Mouse (Mus musculus) CH12.LX (cell line): Measurements from ENCODE around the gene Hoxa13. TPM values are rescaled to one million over a fixed set of nuclear protein-coding genes. Genes with fewer than 3 reads are reported as not detected.

Experiments
- DNase-seq: peaks from one replicate; pipeline ENCODE4 v3.0.0-alpha.2; 2013; ENCODE audit errors: extremely low read depth
- H3K27ac ChIP-seq: 2 replicates; pipeline ENCODE4 v1.5.1; 2012; ENCODE audit warnings: low read depth, mild to moderate bottlenecking, control low read depth, moderate library complexity; ENCODE audit not compliant: insufficient read depth
- H3K27me3 ChIP-seq: replicated peaks from 2 replicates; pipeline ENCODE3; 2012; ENCODE audit warnings: inconsistent platforms
- H3K36me3 ChIP-seq, 2 experiments: replicated peaks in 1 of 2; 2 replicates each; pipeline versions ENCODE3 to v1.6.1; 2012; ENCODE audit warnings: inconsistent platforms in 1 of 2, low read length in 1 of 2, mild to moderate bottlenecking in 1 of 2, mixed read lengths in 1 of 2, moderate library complexity in 1 of 2; ENCODE audit not compliant: control insufficient read depth in 1 of 2, insufficient read depth in 1 of 2
- H3K4me1 ChIP-seq, 2 experiments: 2 replicates each; pipeline ENCODE4 v1.6.1; 2012; ENCODE audit warnings: inconsistent platforms in 1 of 2, moderate library complexity in 1 of 2; ENCODE audit not compliant: insufficient read depth in 2 of 2, control insufficient read depth in 1 of 2
- H3K4me2 ChIP-seq: 2 replicates; pipeline ENCODE4 v1.6.1; 2012; ENCODE audit warnings: low read depth, mild to moderate bottlenecking, control low read depth; ENCODE audit not compliant: poor library complexity, insufficient read depth, severe bottlenecking
- H3K4me3 ChIP-seq, 3 experiments: fragments of 150-350 bp in 1 of 3; sonication (generic) in 1 of 3; replicated peaks in 1 of 3; 2 replicates each; pipeline versions ENCODE3 to v1.5.1; 2011 to 2012; ENCODE audit warnings: low read depth in 2 of 3, low read length in 2 of 3, mild to moderate bottlenecking in 2 of 3, moderate library complexity in 2 of 3, control low read depth in 1 of 3, improper control_type of control experiment in 1 of 3, inconsistent platforms in 1 of 3, mixed read lengths in 1 of 3; ENCODE audit not compliant: poor library complexity in 1 of 3
- H3K79me2 ChIP-seq: replicated peaks from 2 replicates; pipeline ENCODE4 v1.6.1; 2012; ENCODE audit warnings: mild to moderate bottlenecking, moderate library complexity; ENCODE audit not compliant: control insufficient read depth, poor library complexity, insufficient read depth, severe bottlenecking; ENCODE audit errors: extremely low read depth
- H3K9ac ChIP-seq: 2 replicates; pipeline ENCODE4 v1.6.1; 2012; ENCODE audit warnings: low read depth, mild to moderate bottlenecking, control low read depth, moderate library complexity; ENCODE audit not compliant: insufficient read depth
- H3K9me3 ChIP-seq: replicated peaks from 2 replicates; pipeline ENCODE3; 2012; ENCODE audit warnings: low read length, inconsistent platforms, mixed read lengths
- CHD2 ChIP-seq: IDR thresholded peaks from 2 replicates; pipeline ENCODE4 v1.6.1; 2011; ENCODE audit warnings: low read length, improper control_type of control experiment
- CTCF ChIP-seq, 2 experiments: IDR thresholded peaks in 1 of 2; conservative IDR thresholded peaks in 1 of 2; 2 replicates each; pipeline ENCODE4 v1.5.1; 2011 to 2012; ENCODE audit warnings: low read depth in 2 of 2, low read length in 2 of 2, improper control_type of control experiment in 1 of 2, inconsistent platforms in 1 of 2, mild to moderate bottlenecking in 1 of 2, moderate library complexity in 1 of 2
- E2F4 ChIP-seq: IDR thresholded peaks from 2 replicates; pipeline ENCODE4 v1.6.1; 2011; ENCODE audit warnings: low read depth, low read length, improper control_type of control experiment; ENCODE audit not compliant: insufficient replicate concordance
- ELF1 ChIP-seq: IDR thresholded peaks from 2 replicates; pipeline ENCODE4 v1.6.1; 2014; ENCODE audit warnings: low read depth, mild to moderate bottlenecking, inconsistent platforms, low read length, improper control_type of control experiment
- EP300 ChIP-seq: IDR thresholded peaks from 2 replicates; pipeline ENCODE4 v1.6.1; 2011; ENCODE audit warnings: low read length, improper control_type of control experiment
- ETS1 ChIP-seq: conservative IDR thresholded peaks from 2 replicates; pipeline ENCODE4 v1.6.1; 2012; ENCODE audit warnings: low read depth, mild to moderate bottlenecking, inconsistent platforms, low read length, improper control_type of control experiment, moderate library complexity
- GABPA ChIP-seq: IDR thresholded peaks from 2 replicates; pipeline ENCODE4 v1.6.1; 2012; ENCODE audit warnings: low read depth, low read length, improper control_type of control experiment, inconsistent platforms; ENCODE audit not compliant: insufficient replicate concordance
- HCFC1 ChIP-seq: IDR thresholded peaks from 2 replicates; pipeline ENCODE4 v1.6.1; 2012; ENCODE audit warnings: low read depth, mild to moderate bottlenecking, inconsistent platforms, low read length, improper control_type of control experiment
- IRF4 ChIP-seq: IDR thresholded peaks from 2 replicates; pipeline ENCODE4 v1.6.1; 2014; ENCODE audit warnings: low read depth, mild to moderate bottlenecking, inconsistent platforms, low read length, improper control_type of control experiment
- KAT2A ChIP-seq: IDR thresholded peaks from 2 replicates; pipeline ENCODE4 v1.6.1; 2012; ENCODE audit warnings: low read length, improper control_type of control experiment, inconsistent platforms; ENCODE audit not compliant: insufficient replicate concordance
- MAFK ChIP-seq: IDR thresholded peaks from 2 replicates; pipeline ENCODE4 v1.6.1; 2011; ENCODE audit warnings: low read length, improper control_type of control experiment; ENCODE audit not compliant: insufficient replicate concordance
- MAX ChIP-seq: IDR thresholded peaks from 2 replicates; pipeline ENCODE4 v1.6.1; 2011; ENCODE audit warnings: low read length, improper control_type of control experiment
- MAZ ChIP-seq: IDR thresholded peaks from 2 replicates; pipeline ENCODE4 v1.6.1; 2012; ENCODE audit warnings: low read depth, mild to moderate bottlenecking, inconsistent platforms, low read length, improper control_type of control experiment, moderate library complexity
- MEF2A ChIP-seq: IDR thresholded peaks from 2 replicates; pipeline ENCODE4 v1.6.1; 2014; ENCODE audit warnings: low read depth, mild to moderate bottlenecking, inconsistent platforms, low read length, improper control_type of control experiment, borderline replicate concordance
- MYC ChIP-seq: IDR thresholded peaks from 2 replicates; pipeline ENCODE4 v1.6.1; 2011; ENCODE audit warnings: low read depth, mild to moderate bottlenecking, improper control_type of control experiment, low read length
- NRF1 ChIP-seq: IDR thresholded peaks from 2 replicates; pipeline ENCODE4 v1.6.1; 2014; ENCODE audit warnings: low read depth, mild to moderate bottlenecking, inconsistent platforms, low read length, improper control_type of control experiment, moderate library complexity
- PAX5 ChIP-seq: IDR thresholded peaks from 2 replicates; pipeline ENCODE4 v1.6.1; 2012; ENCODE audit warnings: low read length, inconsistent platforms, mixed read lengths
- POLR2AphosphoS2 ChIP-seq: IDR thresholded peaks from 2 replicates; pipeline ENCODE4 v1.6.1; 2011; ENCODE audit warnings: low read depth, low read length, improper control_type of control experiment
- RAD21 ChIP-seq: IDR thresholded peaks from 2 replicates; pipeline ENCODE4 v1.6.1; 2011; ENCODE audit warnings: low read depth, mild to moderate bottlenecking, low read length, improper control_type of control experiment, moderate library complexity
- SIN3A ChIP-seq: IDR thresholded peaks from 2 replicates; pipeline ENCODE4 v1.6.1; 2012; ENCODE audit warnings: low read length, improper control_type of control experiment, inconsistent platforms
- SMC3 ChIP-seq: IDR thresholded peaks from 2 replicates; pipeline ENCODE4 v1.6.1; 2011; ENCODE audit warnings: low read depth, low read length, improper control_type of control experiment
- TBP ChIP-seq: conservative IDR thresholded peaks from 2 replicates; pipeline ENCODE4 v1.6.1; 2011; ENCODE audit warnings: low read depth, low read length, improper control_type of control experiment
- TCF12 ChIP-seq: IDR thresholded peaks from 2 replicates; pipeline ENCODE4 v1.6.1; 2014; ENCODE audit warnings: low read depth, mild to moderate bottlenecking, inconsistent platforms, low read length, improper control_type of control experiment
- UBTF ChIP-seq: IDR thresholded peaks from 2 replicates; pipeline ENCODE4 v1.6.1; 2012; ENCODE audit warnings: low read depth, mild to moderate bottlenecking, inconsistent platforms, low read length, improper control_type of control experiment, moderate library complexity
- USF1 ChIP-seq: IDR thresholded peaks from 2 replicates; pipeline ENCODE4 v1.6.1; 2014; ENCODE audit warnings: low read depth, mild to moderate bottlenecking, inconsistent platforms, low read length, improper control_type of control experiment
- ZC3H11A ChIP-seq: IDR thresholded peaks from 2 replicates; pipeline ENCODE4 v1.6.1; 2012; ENCODE audit warnings: low read depth, mild to moderate bottlenecking, inconsistent platforms, low read length, improper control_type of control experiment
- ZKSCAN1 ChIP-seq: IDR thresholded peaks from 2 replicates; pipeline ENCODE4 v1.6.1; 2012; ENCODE audit warnings: low read depth, inconsistent platforms, low read length, improper control_type of control experiment, borderline replicate concordance
- ZMIZ1 ChIP-seq: IDR thresholded peaks from 2 replicates; pipeline ENCODE4 v1.6.1; 2012; ENCODE audit warnings: low read depth, mild to moderate bottlenecking, inconsistent platforms, low read length, improper control_type of control experiment
- ZNF384 ChIP-seq: IDR thresholded peaks from 2 replicates; pipeline ENCODE4 v1.6.1; 2012; ENCODE audit warnings: low read depth, low read length, improper control_type of control experiment, inconsistent platforms
- dilution Hi-C: fragments of 300-500 bp; cut with MboI; formaldehyde crosslinking; loops from 2 replicates; pipeline ENCODE4 v1.14.3; 2020; ENCODE audit warnings: low sequenced_read_pairs; ENCODE audit not compliant: extremely low pct_unique_long_range_greater_than_20kb, extremely low pct_ligation_motif_present
- in situ Hi-C: fragments of 300-500 bp; cut with MboI; formaldehyde crosslinking; loops from 3 replicates; pipeline ENCODE4 v1.14.3; 2019; ENCODE audit warnings: low sequenced_read_pairs, low pct_ligation_motif_present, low pct_unique_long_range_greater_than_20kb, mixed read lengths
- polyA plus RNA-seq: library from polyadenylated mRNA; unstranded; fragments of >175 nt; gene quantifications from 2 replicates; pipeline ENCODE4 v1.2.1, GENCODE M21; 2012; ENCODE audit warnings: low read depth; ENCODE audit not compliant: insufficient read length
- total RNA-seq, 2 experiments: library from RNA; depleted of rRNA; stranded (reverse); fragments of 300-350 nt in 1 of 2; fragments of >200 nt in 1 of 2; gene quantifications; 2 replicates each; pipeline ENCODE4 v1.2.3; 2012 to 2014

The Hoxa13 gene
- total and polyA plus RNA-seq, 3 experiments = 0.17 TPM; not detected in 2

DNA sequence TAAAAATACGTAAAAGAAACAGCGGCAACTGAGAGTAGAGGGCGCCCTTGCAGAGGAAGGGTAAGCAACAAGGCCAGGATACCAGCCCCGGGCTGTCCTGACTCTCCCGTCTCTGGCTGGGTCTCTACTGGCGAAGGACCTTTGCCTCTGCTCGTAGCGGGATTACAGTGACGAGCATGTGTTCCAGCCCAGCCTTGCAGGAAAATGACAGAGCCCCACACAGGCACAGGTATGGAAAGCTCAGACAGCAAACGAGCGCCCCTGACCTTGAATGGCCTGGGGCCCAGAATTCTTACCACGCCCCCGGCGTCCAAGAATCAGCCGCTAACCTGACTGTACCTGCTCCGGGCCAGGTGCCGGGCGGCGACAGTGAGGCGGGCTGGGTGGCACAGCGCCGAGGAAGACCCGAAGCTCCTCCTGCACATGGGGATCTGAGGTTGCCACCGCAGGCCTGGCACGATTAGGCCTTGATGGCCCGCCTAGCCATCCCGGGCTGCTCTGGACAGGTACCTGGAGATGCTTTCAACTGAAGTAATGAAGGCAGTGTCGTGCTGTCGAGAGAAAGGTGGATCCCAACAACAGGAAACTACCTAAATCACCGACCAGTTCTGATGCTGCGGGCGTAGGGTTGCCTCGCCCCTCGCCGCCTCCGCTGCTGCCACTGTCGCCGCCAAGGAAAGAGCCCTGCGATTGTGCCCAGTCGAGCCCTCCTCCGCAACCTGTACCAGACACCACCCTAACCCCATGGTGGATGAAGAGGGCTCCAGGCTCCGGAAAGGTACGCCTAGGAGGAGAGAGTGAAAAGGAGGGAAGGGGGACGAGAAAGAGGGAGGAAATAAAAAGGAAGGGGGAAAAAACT is 30.9 kb downstream of the Hoxa13 start:
- H3K4me2 ChIP-seq = no peak overlapping the region
- no peak overlapping the region for H3K4me3 ChIP-seq
- no peak overlapping the region for H3K9ac ChIP-seq
- in situ Hi-C loops (loop anchor here (10.0 kb wide), 2 partner anchors 645 to 1015 kb away; no protein-coding TSS in a partner anchor), dilution Hi-C loops (no loop called here)
- no peaks in the 10 kb centered on the region for H3K79me2 ChIP-seq
- H3K9me3 ChIP-seq = peaks cover 53% of the 10 kb centered on the region
- TF ChIP-seq MAX (no peak), MYC (no peak), ZC3H11A (no peak), TBP (no peak), MAZ (no peak), CTCF (conservative IDR thresholded peaks at IDR 0.05 in 1 of 2, IDR thresholded peaks at IDR 0.05 in 1 of 2; ENCODE audit: low read depth in 2 of 2, low read length in 2 of 2) (no peak), USF1 (no peak), SIN3A (no peak), EP300 (no peak), IRF4 (no peak), RAD21 (no peak), SMC3 (no peak), UBTF (no peak), E2F4 (no peak), TCF12 (no peak), ZKSCAN1 (no peak)
- no peak overlapping the region for H3K27ac ChIP-seq
- peaks cover 11 to 63% of the 10 kb centered on the region in 2 experiments for H3K36me3 ChIP-seq
- DNase-seq = no peak
- H3K4me1 ChIP-seq = no peaks in the 10 kb centered on the region
- H3K27me3 ChIP-seq = no peaks in the 10 kb centered on the region

DNA sequence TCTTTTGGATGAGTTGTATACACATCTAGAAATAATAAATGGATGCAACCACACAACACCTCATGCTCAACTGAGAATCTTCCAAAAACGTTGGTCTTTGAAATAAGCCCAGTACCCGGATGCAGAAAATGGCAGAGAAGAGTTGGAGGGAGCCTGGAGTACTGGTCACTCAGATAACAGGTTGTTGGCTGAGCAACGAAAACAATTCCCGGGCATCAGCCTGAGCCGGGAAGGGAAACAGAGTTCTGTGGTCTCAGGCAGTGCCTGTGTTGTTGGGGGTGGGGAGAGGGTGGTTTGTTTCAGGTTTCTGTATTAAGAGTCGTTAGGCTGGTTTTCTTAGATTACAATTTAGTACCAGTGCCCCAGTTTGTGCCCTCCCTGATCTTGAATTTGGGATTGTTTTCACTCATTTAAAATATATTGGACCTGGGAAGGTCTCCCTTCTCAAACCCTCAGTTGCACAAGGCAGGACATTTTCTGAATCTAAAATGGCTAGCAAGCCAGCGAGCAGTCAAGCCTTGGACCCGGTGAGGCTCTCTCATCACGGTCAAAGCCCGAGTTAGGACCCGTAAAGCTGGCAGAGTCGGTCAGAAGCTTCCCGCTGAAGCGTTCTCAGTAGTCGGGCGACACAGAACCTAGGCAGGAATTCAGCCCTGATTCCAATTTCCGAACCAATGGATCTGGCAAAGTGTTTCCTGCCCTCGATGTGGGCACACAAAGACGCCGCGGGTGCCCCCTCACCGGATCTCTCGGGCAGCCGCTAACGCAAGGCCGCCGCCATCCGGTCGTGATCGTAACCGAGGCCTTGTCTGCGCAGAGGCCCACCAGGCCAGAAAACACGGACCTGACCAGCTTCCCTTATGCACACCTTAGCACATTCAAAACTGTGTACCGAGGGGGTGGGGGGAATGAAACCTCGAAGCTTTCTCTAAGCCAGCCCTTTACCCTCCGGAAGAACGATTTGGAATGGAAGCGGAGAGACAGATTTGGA is 31.9 kb downstream of the Hoxa13 start:
- H3K79me2 ChIP-seq = no peaks in the 10 kb centered on the region
- no peak overlapping the region for H3K4me2 ChIP-seq
- dilution Hi-C loops (no loop called here), in situ Hi-C loops (loop anchor here (10.0 kb wide), 2 partner anchors 644 to 1014 kb away; no protein-coding TSS in a partner anchor)
- H3K36me3 ChIP-seq = peaks cover 9 to 53% of the 10 kb centered on the region in 2 experiments
- no peak overlapping the region for H3K27ac ChIP-seq
- no peak overlapping the region for H3K9ac ChIP-seq
- no peak for DNase-seq
- no peaks in the 10 kb centered on the region for H3K4me1 ChIP-seq
- peaks cover 43% of the 10 kb centered on the region for H3K9me3 ChIP-seq
- H3K27me3 ChIP-seq = no peaks in the 10 kb centered on the region
- H3K4me3 ChIP-seq = no peak overlapping the region
- TF ChIP-seq POLR2AphosphoS2 (no peak), MEF2A (no peak), ZMIZ1 (no peak), SIN3A (no peak), ZKSCAN1 (no peak), ETS1 (no peak), NRF1 (no peak), MAFK (no peak), GABPA (no peak), ZNF384 (no peak), HCFC1 (no peak), KAT2A (no peak), CHD2 (no peak), ELF1 (no peak), SMC3 (no peak), PAX5 (no peak)
